Mouse (Mus musculus) midbrain, embryonic 11.5 days (tissue): Measurements from ENCODE around the gene Epas1. TPM values are rescaled to one million over a fixed set of nuclear protein-coding genes. Genes with fewer than 3 reads are reported as not detected.

ENCODE experiments used
- ATAC-seq: fragments of 200-750 bp; cut with Nextera tagmentation; 2 replicates; pipeline ENCODE4 v1.8.0; 2017; ENCODE audit warnings: moderate TSS enrichment, moderate library complexity; ENCODE audit not compliant: low FRiP score
- DNase-seq: peaks from one replicate; pipeline ENCODE4 v3.0.0; 2015; ENCODE audit warnings: low spot score; ENCODE audit errors: missing footprints
- H3K27ac ChIP-seq: fragments of 300-500 bp; sonication (generic); 2 replicates; pipeline ENCODE4 v1.5.1; 2014; ENCODE audit warnings: low read depth, low read length
- H3K27me3 ChIP-seq: fragments of 300-500 bp; sonication (generic); 2 replicates; pipeline ENCODE4 v1.6.1; 2014; ENCODE audit warnings: mild to moderate bottlenecking, low read length, moderate library complexity, mixed read lengths; ENCODE audit not compliant: control insufficient read depth, insufficient read depth
- H3K36me3 ChIP-seq: fragments of 300-500 bp; sonication (generic); 2 replicates; pipeline ENCODE4 v1.6.1; 2014; ENCODE audit warnings: mild to moderate bottlenecking, low read length, moderate library complexity, mixed read lengths; ENCODE audit not compliant: control insufficient read depth, insufficient read depth
- H3K4me1 ChIP-seq: fragments of 300-500 bp; sonication (generic); 2 replicates; pipeline ENCODE4 v1.6.1; 2014; ENCODE audit warnings: low read length; ENCODE audit not compliant: control insufficient read depth, insufficient read depth
- H3K4me2 ChIP-seq: fragments of 300-500 bp; sonication (generic); 2 replicates; pipeline ENCODE4 v1.6.1; 2014; ENCODE audit warnings: mild to moderate bottlenecking, moderate library complexity
- H3K4me3 ChIP-seq: fragments of 300-500 bp; sonication (generic); 2 replicates; pipeline ENCODE4 v1.5.1; 2014; ENCODE audit warnings: low read depth, low read length
- H3K9ac ChIP-seq: fragments of 300-500 bp; sonication (generic); 2 replicates; pipeline ENCODE4 v1.6.1; 2014; ENCODE audit warnings: low read length
- H3K9me3 ChIP-seq: fragments of 300-500 bp; sonication (generic); 2 replicates; pipeline ENCODE4 v1.6.1; 2016; ENCODE audit warnings: low read length; ENCODE audit not compliant: control insufficient read depth
- WGBS: fragments of 180-500 bp; shearing (Covaris S2); extraction: QIAGEN DNeasy Blood & Tissue Kit; methylation state at CpG from one replicate; pipeline ENCODE4 v1.1.7; 2014; 5-methylcytosine and 5-hydroxymethylcytosine counted together
- polyA plus RNA-seq: library from polyadenylated mRNA; unstranded; fragments of >200 nt; fragmentation: Nextera tagmentation; extraction: Ambion mirVana; gene quantifications from 2 replicates; pipeline ENCODE4 v1.2.1, GENCODE M21; 2014

Epas1 gene
- polyA plus RNA-seq, 1 experiment from 2014 or later = 7.3 TPM

DNA sequence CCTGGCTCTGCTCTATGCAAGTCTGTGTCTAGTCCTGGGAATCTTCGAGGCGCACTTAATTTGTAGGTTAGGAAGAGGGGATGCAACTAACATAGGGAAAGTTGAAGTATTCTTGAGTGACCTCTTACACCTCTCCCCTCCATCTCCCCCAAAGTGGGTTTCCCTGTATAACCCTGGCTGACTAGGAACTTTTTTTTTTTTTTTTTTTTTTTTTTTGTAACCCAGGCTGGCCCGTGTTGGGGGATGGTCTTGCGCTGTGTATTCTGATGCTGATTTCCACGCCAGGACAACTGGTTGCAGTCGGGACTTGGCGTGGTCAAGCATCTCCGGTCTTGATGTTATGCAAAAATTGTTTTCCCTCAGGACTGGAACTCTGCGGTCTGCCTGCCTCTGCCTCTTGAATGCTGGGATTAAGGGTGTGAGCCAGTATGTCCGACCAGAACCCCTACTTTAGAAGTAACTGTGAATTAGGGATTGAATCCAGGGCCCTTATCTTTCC, 2.1 kb upstream of the Epas1 start:
- Histone ChIP-seq H3K4me1 (peaks cover 14% of the 10 kb centered on the region), H3K27ac (no peak overlapping the region), H3K36me3 (no peaks in the 10 kb centered on the region), H3K9me3 (no peaks in the 10 kb centered on the region), H3K4me3 (no peak overlapping the region), H3K4me2 (no peak overlapping the region), H3K27me3 (peaks cover 38% of the 10 kb centered on the region), H3K9ac (no peak overlapping the region)
- no peak for DNase-seq
- ATAC-seq = no peak
- 58% methylated on average over 10 of the region's 10 CpGs for WGBS

DNA sequence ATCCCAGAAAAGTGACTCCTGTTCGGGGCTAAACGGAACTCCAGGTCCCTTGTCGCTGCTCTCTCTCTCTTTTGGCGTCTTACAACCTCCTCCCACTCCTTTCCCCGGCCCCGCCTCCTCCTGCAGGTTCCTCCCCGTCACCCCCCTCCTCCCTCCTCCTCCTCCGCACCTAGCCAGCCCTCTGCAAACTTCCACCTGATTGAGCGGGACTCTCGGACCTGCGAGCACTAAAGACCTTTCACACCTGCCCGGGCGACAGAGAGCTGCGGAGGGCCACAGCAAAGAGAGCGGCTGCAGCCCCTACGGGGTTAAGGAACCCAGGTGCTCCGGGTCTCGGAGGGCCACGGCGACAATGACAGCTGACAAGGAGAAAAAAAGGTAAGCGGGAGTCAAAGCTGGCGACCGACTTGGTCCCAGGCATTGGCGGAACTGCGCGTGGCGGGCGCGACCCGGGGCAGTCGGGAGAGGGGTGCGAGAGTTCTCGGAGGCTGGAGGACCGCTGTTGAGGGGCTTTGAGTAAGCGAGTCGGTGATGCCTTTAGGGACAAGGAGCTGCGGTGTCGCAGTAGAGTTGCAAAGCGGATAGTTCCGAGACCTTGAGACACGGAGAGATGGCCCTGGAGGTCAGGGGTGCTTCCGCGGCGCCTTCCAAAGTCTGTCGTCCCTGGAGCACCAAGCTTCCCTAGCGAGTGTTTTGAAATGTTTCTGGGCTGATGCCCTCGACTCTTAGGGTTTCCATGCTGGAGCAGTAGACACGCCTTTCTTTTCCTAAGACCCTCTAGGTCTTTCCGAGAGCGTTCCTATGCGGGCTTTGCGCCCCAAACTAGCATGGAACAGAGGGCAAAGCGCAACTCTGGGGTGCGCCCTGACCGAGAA, 668 bp downstream of the Epas1 start:
- ATAC-seq = peak; percentile 28
- H3K4me2 ChIP-seq = peak overlapping the region; percentile 76
- H3K27me3 ChIP-seq = peaks cover 42% of the 10 kb centered on the region
- no peaks in the 10 kb centered on the region for H3K36me3 ChIP-seq
- H3K4me3 ChIP-seq = peak overlapping the region; percentile 51
- H3K9ac ChIP-seq = no peak overlapping the region
- DNase-seq = peak; percentile 97
- under 1% methylated on average over 55 of the region's 55 CpGs for WGBS
- no peak overlapping the region for H3K27ac ChIP-seq
- H3K4me1 ChIP-seq = peaks cover 14% of the 10 kb centered on the region
- H3K9me3 ChIP-seq = no peaks in the 10 kb centered on the region

DNA sequence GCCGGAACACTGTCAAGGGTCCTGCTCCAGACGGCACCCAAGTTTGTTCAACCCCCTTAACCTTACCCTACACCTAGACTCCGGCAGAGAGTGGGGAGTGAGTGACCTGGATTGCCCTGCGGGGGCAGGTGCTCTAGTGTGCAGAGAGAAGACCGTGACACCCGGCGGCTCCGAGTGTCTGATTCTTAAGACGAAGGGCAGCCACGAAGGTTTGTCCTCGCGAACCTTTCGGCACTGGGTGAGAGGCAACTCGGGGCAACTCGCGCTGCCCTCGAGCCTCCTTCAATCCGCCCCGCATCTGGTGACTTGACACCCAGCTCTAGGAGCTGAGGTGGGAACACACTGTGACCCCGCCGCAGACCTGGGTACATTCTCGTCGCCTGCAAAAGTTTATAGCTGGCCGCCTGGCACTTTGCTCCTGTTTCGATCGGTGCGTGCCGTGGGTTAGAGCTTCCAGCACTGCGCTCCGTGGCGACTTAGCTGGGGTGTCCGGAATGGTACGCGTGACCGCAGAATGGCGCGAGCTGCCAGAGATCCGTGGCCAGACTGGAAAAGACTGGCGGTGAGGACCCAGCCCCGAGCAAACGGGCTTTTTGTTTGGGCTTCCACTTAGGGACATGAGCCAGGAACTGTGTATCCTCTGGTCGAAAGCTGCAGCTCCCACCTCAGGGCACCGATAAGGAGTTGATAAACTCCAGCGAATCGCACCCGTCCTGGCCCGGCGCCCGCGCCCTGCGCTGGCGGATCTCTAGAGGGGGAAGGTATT, 1.5 kb downstream of the Epas1 start:
- WGBS = 2% methylated on average over 52 of the region's 52 CpGs
- Histone ChIP-seq H3K4me3 (peak overlapping the region; percentile 51), H3K36me3 (no peaks in the 10 kb centered on the region), H3K9me3 (no peaks in the 10 kb centered on the region), H3K4me1 (peaks cover 14% of the 10 kb centered on the region), H3K27ac (no peak overlapping the region), H3K4me2 (peak overlapping the region; percentile 76), H3K27me3 (peaks cover 42% of the 10 kb centered on the region), H3K9ac (no peak overlapping the region)
- peak; percentile 94 for DNase-seq
- ATAC-seq = no peak

DNA sequence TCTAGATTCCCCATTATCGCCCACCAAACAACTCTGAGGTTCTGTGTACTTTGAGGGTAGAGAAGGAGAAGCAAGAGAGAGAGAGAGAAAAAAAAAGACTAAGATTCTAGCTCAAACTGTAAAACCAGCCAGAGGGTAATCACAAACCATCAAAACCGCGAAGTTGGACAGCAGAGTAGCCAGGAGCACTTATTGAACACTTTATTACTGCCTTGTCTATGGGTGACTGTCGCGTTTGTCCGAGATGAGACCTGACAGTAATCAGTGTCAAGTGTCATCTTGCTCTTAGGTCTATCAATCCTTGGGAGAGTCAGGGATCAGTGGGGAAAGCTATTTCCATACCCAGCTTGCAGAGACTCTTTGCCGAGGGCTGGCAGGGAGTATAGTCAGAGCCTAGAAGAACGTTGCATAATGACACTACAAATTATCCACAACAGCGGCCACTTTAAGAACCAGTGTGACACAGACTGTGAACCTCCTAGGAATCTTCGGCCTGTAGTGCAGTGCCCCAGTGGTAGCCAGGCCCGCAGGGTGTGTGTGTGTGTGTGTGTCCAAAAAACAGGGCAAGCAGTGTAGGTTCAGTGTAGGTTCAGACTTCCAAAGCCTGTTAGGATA, 2.2 kb downstream of the Epas1 start:
- Histone ChIP-seq H3K9ac (no peak overlapping the region), H3K9me3 (no peaks in the 10 kb centered on the region), H3K4me1 (peaks cover 14% of the 10 kb centered on the region), H3K4me2 (peak overlapping the region; percentile 76; the same call in 1 of the 2 replicates), H3K27ac (no peak overlapping the region), H3K36me3 (no peaks in the 10 kb centered on the region), H3K4me3 (peak overlapping the region; percentile 51), H3K27me3 (peaks cover 42% of the 10 kb centered on the region)
- no peak for ATAC-seq
- WGBS = 17% methylated on average over 11 of the region's 11 CpGs
- peak; percentile 89 for DNase-seq

DNA sequence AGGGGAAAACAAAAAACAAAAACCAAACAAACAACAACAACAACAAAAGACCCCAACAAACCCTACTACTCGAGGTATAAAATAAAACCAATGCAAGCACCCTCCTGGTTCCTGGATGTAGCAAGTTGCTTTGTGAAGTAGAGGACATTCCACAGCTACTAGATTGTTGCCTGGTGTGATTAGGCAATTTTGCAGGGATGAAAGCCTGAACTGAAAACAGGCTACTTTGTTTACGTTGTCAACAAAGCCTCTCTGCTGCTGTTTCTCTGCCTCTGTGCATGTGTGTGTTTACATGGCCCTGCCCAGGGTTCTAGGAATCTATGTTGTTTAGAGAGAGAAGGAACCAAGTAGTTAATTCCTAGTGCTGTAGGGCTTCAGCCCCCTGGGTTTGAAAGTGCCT, 4.1 kb downstream of the Epas1 start:
- H3K4me1 ChIP-seq = peaks cover 12% of the 10 kb centered on the region
- H3K27ac ChIP-seq = no peak overlapping the region
- no peaks in the 10 kb centered on the region for H3K36me3 ChIP-seq
- no peak for ATAC-seq
- H3K4me3 ChIP-seq = no peak overlapping the region
- H3K4me2 ChIP-seq = no peak overlapping the region
- no peak for DNase-seq
- H3K9me3 ChIP-seq = no peaks in the 10 kb centered on the region
- no peak overlapping the region for H3K9ac ChIP-seq
- WGBS = 36% methylated on average over 2 of the region's 2 CpGs
- H3K27me3 ChIP-seq = peaks cover 34% of the 10 kb centered on the region

DNA sequence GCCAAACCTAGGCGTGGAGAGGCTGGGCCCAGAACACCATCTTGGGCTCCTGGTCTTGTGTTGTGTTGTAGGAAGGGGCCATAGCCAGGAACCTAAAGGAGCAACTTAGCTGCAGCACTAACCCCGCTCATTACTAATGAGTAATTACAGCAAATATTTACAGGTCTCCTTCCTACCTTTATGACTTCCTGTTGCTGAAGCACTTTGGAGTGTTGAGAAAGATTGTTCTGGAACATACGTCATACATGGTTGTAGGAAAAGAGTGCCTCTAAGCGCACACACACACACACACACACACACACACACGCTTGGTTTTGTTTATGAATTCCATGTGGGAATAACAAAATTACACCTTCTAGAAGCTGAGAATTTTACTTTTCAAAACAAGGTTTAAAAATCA, 8.4 kb downstream of the Epas1 start:
- Histone ChIP-seq H3K36me3 (no peaks in the 10 kb centered on the region), H3K4me1 (no peaks in the 10 kb centered on the region)

DNA sequence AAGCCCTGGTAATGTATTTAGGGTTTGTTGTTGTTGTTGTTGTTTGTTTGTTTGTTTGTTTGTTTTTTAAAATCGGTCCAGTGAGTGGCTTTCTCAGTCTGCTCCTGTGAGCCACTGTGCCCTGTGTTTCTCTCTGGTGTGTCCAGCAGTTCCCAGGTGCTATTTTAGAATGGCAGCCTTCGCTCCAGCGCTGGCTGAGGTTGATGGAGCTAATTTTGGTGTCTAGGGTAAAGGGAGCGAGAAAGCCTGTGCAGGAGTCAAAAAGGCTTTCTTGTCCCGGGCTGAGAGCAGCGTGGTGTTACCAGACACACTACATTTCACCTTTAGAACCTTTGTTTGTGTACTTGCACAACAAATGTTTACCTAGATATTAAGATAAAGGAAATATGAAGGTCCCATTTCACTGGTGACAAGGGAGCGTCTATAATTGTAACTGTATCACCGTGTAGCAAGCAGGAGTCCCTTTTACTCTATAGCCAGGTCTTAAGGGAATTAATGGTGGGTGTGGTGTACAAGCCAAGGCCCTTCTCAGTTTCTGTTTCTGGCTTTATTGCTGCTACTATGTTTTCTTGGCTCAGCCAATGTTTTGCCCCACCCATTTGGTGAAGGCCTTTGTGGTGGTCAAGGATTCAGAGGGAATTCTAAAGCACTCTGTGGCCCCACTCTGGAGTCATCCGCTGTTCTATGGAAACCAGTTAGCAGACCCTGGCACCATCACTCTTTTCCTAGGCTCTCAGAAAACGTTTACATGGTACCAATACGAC, 9.2 kb downstream of the Epas1 start:
- 83% methylated on average over 11 of the region's 11 CpGs for WGBS
- H3K27me3 ChIP-seq = no peaks in the 10 kb centered on the region
- H3K4me3 ChIP-seq = no peak overlapping the region
- H3K9ac ChIP-seq = no peak overlapping the region
- ATAC-seq (no peak), DNase-seq (no peak)
- H3K4me2 ChIP-seq = no peak overlapping the region
- no peaks in the 10 kb centered on the region for H3K36me3 ChIP-seq
- H3K27ac ChIP-seq = no peak overlapping the region
- no peaks in the 10 kb centered on the region for H3K9me3 ChIP-seq
- no peaks in the 10 kb centered on the region for H3K4me1 ChIP-seq

More for the DNA sequence above, 8.4 kb downstream of the Epas1 start:
- H3K4me3 ChIP-seq = no peak overlapping the region
- DNase-seq (no peak), ATAC-seq (no peak)
- H3K4me2 ChIP-seq = no peak overlapping the region
- H3K27me3 ChIP-seq = no peaks in the 10 kb centered on the region
- H3K27ac ChIP-seq = no peak overlapping the region
- H3K9ac ChIP-seq = no peak overlapping the region
- no peaks in the 10 kb centered on the region for H3K9me3 ChIP-seq
- WGBS = 90% methylated on average over 5 of the region's 5 CpGs

DNA sequence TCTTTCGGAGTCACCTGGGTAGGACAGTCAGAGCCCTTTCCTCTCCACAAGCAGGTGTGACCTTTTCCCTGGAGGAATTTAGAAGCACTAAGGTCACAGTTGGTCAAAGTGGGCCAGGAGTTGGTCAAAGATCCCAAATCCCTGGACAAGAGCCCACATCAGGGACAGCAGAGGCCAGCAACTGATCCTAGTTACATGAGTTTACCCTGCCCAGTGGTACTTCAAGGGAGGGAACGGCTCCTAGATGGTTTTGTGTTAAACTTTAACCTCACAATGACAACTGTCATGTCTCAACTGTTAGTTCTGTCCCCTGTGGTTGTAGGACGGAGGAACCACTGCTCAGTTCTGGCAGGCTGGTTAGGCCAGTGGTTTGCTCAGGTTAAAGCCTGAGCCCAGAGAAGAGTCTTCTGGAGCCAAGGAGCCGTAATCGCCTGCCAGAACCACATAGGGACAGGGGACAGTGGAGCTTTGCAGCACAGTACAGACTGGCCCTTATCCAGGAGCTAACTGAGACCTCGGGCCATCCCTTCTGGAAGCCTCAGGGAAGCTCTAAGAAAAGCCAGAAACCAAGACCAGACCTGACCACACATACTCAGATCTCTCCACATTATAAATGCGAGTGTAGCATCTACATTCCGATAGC, 12.4 kb downstream of the Epas1 start:
- H3K4me2 ChIP-seq = no peak overlapping the region
- DNase-seq (no peak), ATAC-seq (no peak)
- WGBS = 93% methylated on average over 8 of the region's 8 CpGs
- no peak overlapping the region for H3K9ac ChIP-seq
- no peaks in the 10 kb centered on the region for H3K36me3 ChIP-seq
- H3K27me3 ChIP-seq = no peaks in the 10 kb centered on the region
- no peaks in the 10 kb centered on the region for H3K9me3 ChIP-seq
- H3K4me3 ChIP-seq = no peak overlapping the region
- H3K27ac ChIP-seq = no peak overlapping the region
- H3K4me1 ChIP-seq = no peaks in the 10 kb centered on the region
